Mouse (Mus musculus) liver, embryonic 13.5 days (tissue): Measurements from ENCODE around the gene Cd101. TPM values are rescaled to one million over a fixed set of nuclear protein-coding genes. Genes with fewer than 3 reads are reported as not detected.

Experiments
- ATAC-seq: fragments of 200-750 bp; cut with Nextera tagmentation; 2 replicates; pipeline ENCODE4 v1.8.0; 2017; ENCODE audit warnings: low read depth, mild to moderate bottlenecking, moderate number of reproducible peaks, moderate library complexity
- DNase-seq: peaks from one replicate; pipeline ENCODE4 v3.0.0; 2022
- H3K27ac ChIP-seq: fragments of 300-500 bp; sonication (generic); 2 replicates; pipeline ENCODE4 v1.5.1; 2015; ENCODE audit warnings: moderate library complexity, mild to moderate bottlenecking, inconsistent platforms
- H3K27me3 ChIP-seq: fragments of 300-500 bp; sonication (generic); 2 replicates; pipeline ENCODE4 v1.6.1; 2015; ENCODE audit warnings: mild to moderate bottlenecking, inconsistent platforms
- H3K36me3 ChIP-seq: fragments of 300-500 bp; sonication (generic); 2 replicates; pipeline ENCODE4 v1.6.1; 2015; ENCODE audit warnings: mild to moderate bottlenecking, inconsistent platforms
- H3K4me1 ChIP-seq: fragments of 300-500 bp; sonication (generic); replicated peaks from 2 replicates; pipeline ENCODE4 v1.6.1; 2015; ENCODE audit warnings: inconsistent platforms
- H3K4me2 ChIP-seq: fragments of 300-500 bp; sonication (generic); 2 replicates; pipeline ENCODE4 v1.6.1; 2015; ENCODE audit warnings: inconsistent platforms, mild to moderate bottlenecking, moderate library complexity
- H3K4me3 ChIP-seq: fragments of 300-500 bp; sonication (generic); replicated peaks from 2 replicates; pipeline ENCODE4 v1.5.1; 2015; ENCODE audit warnings: mild to moderate bottlenecking, inconsistent platforms
- H3K9ac ChIP-seq: fragments of 300-500 bp; sonication (generic); 2 replicates; pipeline ENCODE4 v1.6.1; 2015; ENCODE audit warnings: mild to moderate bottlenecking, inconsistent platforms
- H3K9me3 ChIP-seq: fragments of 300-500 bp; sonication (generic); replicated peaks from 2 replicates; pipeline ENCODE4 v1.6.1; 2016; ENCODE audit warnings: inconsistent platforms
- WGBS: fragments of 180-500 bp; shearing (Covaris S2); methylation state at CpG from one replicate; pipeline ENCODE4 v1.1.7; 2015; ENCODE audit not compliant: insufficient replicate concordance; 5-methylcytosine and 5-hydroxymethylcytosine counted together
- polyA plus RNA-seq: library from polyadenylated mRNA; unstranded; fragments of >200 nt; fragmentation: Nextera tagmentation; extraction: Ambion mirVana; gene quantifications from 2 replicates; pipeline ENCODE4 v1.2.1, GENCODE M21; 2015

Gene Cd101
- polyA plus RNA-seq, 1 experiment from 2014 or later = 0.03 TPM

DNA sequence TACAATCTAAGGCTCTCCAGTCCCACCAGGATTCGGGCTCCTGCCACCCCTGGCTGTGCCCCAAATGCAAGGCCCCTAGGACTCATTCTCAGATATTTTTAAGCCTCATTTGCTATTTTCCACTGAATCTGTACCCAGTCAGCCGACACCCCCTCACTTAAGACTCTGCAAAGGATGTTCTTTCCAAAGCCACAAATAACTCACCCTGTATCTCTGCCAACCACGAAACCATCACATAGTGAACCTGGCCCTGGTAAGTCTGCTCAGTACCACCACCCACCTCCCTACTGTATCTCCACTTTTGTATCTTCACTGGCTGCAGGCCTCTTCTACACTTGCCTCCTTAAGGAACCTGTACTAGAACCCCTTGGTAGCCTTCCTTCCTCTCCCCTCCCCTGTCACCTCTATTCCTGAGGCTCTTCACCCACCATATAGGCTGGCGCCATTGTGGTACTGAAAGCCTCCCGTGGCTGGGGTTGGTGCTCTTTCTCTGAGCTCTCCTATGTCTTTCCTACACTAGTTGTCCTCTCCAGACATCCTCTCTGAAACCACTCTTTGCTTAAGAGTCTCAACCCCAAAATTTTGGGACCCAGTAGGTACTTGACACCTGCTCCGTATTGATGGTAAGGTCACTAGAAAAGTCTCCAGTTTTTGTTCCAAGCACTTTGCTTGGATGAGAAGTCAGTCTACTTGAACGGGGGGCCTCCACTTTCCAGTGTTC is 32.7 kb upstream of the Cd101 start:
- ATAC-seq (no peak), DNase-seq (no peak)
- Histone ChIP-seq H3K4me1 (peaks cover 4% of the 10 kb centered on the region), H3K4me2 (no peak overlapping the region), H3K4me3 (no peak overlapping the region), H3K27me3 (no peaks in the 10 kb centered on the region), H3K9me3 (no peaks in the 10 kb centered on the region), H3K36me3 (no peaks in the 10 kb centered on the region), H3K9ac (no peak overlapping the region), H3K27ac (no peak overlapping the region)
- WGBS = 64% methylated on average over 7 of the region's 7 CpGs

DNA sequence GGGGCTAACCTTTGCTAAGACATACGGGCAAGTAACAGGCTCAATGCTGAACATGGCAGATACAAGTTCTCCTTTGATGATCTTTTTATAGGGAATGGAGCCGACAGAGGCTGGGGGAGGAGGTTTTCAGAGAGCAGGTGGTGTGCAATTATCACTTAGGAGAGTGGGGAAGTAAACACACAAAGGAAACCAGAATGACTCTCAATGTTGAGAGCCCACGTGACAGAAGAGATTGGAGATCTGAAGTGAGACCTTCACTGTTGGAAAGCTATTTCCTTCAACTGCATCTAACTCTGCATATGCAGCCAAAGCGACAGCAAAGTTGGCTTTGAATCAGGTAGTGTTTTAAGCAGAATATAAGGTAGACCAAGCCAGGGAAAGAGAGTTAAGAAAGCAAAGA is 29.9 kb upstream of the Cd101 start:
- DNase-seq (no peak), ATAC-seq (no peak)
- Histone ChIP-seq H3K27me3 (no peaks in the 10 kb centered on the region), H3K9ac (no peak overlapping the region), H3K4me2 (no peak overlapping the region), H3K4me1 (peaks cover 4% of the 10 kb centered on the region), H3K4me3 (no peak overlapping the region), H3K36me3 (no peaks in the 10 kb centered on the region), H3K9me3 (no peaks in the 10 kb centered on the region), H3K27ac (no peak overlapping the region)
- 39% methylated on average over 4 of the region's 4 CpGs for WGBS

DNA sequence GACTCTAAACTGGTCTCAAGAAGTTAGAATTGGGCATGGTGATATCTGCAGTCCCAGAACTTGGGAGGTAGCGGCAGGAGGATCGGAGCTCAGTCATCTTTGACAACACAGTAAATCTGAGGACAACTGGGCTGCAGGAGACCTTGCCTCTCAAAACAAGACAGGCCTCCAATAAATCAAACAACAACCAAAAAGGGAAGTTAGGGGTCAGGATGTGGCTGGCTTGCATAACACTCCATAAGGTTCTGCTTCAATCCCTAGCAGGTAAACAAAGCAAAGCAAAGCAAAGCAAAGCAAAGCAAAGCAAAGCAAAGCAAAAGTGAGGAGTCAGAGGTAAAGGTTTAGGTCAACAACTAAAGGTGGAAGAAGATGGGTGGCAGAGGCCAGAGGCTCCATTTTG is 28.8 kb upstream of the Cd101 start:
- ATAC-seq (no peak), DNase-seq (no peak)
- H3K27ac ChIP-seq = no peak overlapping the region
- 31% methylated on average over 2 of the region's 2 CpGs for WGBS
- no peak overlapping the region for H3K9ac ChIP-seq
- no peak overlapping the region for H3K4me2 ChIP-seq
- H3K27me3 ChIP-seq = no peaks in the 10 kb centered on the region
- H3K36me3 ChIP-seq = no peaks in the 10 kb centered on the region
- H3K4me3 ChIP-seq = no peak overlapping the region
- peaks cover 4% of the 10 kb centered on the region for H3K4me1 ChIP-seq
- H3K9me3 ChIP-seq = no peaks in the 10 kb centered on the region

DNA sequence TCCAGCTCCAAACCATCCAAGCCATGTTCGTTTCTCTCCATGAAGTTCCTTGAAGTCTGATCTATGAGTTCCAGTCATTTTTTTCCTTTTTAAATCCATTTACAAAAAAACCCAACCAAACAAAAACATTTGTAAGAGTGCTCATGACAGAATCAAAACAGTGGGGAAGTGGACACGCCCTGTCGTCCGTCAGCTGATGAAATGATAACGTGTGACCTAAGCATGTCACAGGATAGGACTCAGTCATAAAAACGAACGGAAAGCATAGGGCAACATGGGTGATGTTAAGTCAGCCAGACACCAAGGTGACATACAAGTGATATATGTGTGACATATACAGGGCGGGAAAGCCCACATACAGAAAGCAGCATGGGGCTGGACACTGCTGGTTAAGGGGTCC is 25.9 kb upstream of the Cd101 start:
- Histone ChIP-seq H3K9me3 (no peaks in the 10 kb centered on the region), H3K9ac (no peak overlapping the region), H3K4me1 (peaks cover 4% of the 10 kb centered on the region), H3K4me2 (no peak overlapping the region), H3K27ac (no peak overlapping the region), H3K4me3 (no peak overlapping the region), H3K27me3 (no peaks in the 10 kb centered on the region), H3K36me3 (no peaks in the 10 kb centered on the region)
- DNase-seq (no peak), ATAC-seq (no peak)
- 52% methylated on average over 8 of the region's 8 CpGs for WGBS

DNA sequence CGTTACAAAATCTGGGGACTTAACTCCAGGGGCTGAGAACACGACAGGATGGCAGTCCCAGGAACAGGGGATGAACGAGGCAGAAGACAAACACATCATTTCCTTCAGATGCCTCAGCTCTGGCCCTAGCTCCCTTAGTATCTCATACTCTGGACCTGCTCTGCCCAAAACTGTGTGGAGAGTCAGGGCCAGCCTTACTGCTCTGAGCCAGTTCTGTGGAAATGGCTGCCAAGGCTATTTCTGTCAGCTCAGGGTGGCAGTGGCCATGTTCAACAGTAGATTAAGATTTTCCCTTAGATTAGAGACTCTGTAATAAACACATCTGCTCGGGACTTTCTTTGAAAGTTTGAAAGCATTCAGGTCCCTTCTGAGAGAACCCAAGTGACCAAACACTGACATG is 22.2 kb upstream of the Cd101 start:
- WGBS = 55% methylated on average over 4 of the region's 4 CpGs
- ATAC-seq = no peak
- Histone ChIP-seq H3K4me2 (no peak overlapping the region), H3K4me1 (no peaks in the 10 kb centered on the region), H3K36me3 (no peaks in the 10 kb centered on the region), H3K4me3 (no peak overlapping the region), H3K9me3 (no peaks in the 10 kb centered on the region), H3K9ac (no peak overlapping the region), H3K27ac (no peak overlapping the region), H3K27me3 (no peaks in the 10 kb centered on the region)
- no peak for DNase-seq

DNA sequence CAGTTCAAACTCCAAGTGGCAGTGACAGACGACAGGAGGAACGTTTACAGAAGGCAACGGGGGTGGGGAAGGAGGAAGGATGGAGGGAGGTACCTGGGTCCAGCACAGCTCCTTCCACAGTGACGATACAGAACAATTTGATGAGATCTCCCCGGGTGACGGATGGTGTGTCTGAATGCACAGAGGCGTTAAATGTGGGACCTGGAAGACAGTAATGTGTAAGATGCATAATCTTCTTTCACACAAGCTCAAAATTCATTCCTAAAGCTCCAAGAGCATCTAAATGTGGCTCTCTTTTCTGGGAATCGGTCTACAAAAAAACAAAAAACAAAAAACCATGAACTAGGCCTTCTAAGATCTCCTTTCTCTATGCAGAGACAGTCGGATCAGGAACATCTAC is 20.6 kb upstream of the Cd101 start:
- DNase-seq (no peak), ATAC-seq (no peak)
- no peaks in the 10 kb centered on the region for H3K36me3 ChIP-seq
- 60% methylated on average over 9 of the region's 9 CpGs for WGBS
- H3K9me3 ChIP-seq = no peaks in the 10 kb centered on the region
- H3K9ac ChIP-seq = no peak overlapping the region
- no peak overlapping the region for H3K4me3 ChIP-seq
- no peak overlapping the region for H3K4me2 ChIP-seq
- no peak overlapping the region for H3K27ac ChIP-seq
- H3K27me3 ChIP-seq = no peaks in the 10 kb centered on the region
- no peaks in the 10 kb centered on the region for H3K4me1 ChIP-seq

DNA sequence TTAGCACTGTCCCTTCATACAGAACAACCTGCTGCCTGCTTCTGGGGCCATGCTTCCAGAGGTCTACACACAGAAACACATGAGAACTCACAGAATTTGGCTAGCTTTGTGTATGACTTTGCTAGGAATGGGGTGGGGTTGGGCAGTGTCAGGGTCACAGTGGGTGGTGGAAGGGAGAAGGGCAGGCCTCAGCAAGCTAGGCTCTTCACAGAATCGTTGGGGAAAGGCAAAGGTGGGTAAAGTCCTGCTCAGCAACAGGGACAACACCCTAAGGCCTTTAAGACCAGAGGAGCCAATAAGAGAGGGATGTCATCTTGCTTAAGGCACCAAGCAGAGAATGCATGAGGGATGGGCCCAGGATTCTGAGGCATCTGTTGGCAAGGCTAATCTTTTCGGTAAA is 19.4 kb upstream of the Cd101 start:
- no peak overlapping the region for H3K27ac ChIP-seq
- H3K4me3 ChIP-seq = no peak overlapping the region
- no peaks in the 10 kb centered on the region for H3K9me3 ChIP-seq
- no peaks in the 10 kb centered on the region for H3K4me1 ChIP-seq
- no peaks in the 10 kb centered on the region for H3K27me3 ChIP-seq
- no peak overlapping the region for H3K4me2 ChIP-seq
- no peak for DNase-seq
- 56% methylated on average over 2 of the region's 2 CpGs for WGBS
- no peaks in the 10 kb centered on the region for H3K36me3 ChIP-seq
- ATAC-seq = no peak
- H3K9ac ChIP-seq = no peak overlapping the region

DNA sequence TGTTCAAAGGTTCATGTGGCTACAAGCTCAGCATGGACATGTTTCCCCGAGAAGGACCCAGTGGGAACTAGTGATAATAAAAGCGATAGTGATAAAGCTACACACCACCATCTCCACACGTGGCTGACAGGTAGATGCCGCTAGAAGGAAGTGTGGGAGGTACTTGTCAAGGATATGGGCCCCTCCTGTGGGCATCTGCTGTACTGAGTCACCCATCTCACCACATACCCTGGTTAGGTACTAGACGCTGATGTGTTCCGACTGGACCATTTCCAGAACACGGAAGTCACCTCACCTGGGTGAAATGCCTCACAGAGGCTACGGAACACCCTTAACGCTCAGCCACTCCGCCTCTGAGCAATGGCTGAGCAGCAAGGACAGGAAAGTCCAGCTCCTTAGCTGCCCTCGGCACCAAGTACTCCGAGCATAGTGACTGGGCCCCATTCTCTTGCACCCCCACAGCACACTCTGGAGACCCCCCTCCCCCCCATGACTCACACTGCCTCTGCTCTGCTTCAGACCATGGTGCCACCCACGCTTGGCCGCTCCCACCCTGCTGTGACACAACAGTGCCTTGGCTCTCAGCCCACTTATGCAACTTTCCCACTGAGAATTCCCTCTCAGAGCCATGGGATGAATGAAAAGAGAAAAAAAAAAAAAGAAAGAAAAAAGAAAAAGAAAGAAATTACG is 18.4 kb upstream of the Cd101 start:
- no peaks in the 10 kb centered on the region for H3K9me3 ChIP-seq
- H3K4me1 ChIP-seq = no peaks in the 10 kb centered on the region
- no peak overlapping the region for H3K27ac ChIP-seq
- H3K9ac ChIP-seq = no peak overlapping the region
- ATAC-seq (no peak), DNase-seq (no peak)
- 69% methylated on average over 15 of the region's 15 CpGs for WGBS
- no peak overlapping the region for H3K4me2 ChIP-seq
- H3K4me3 ChIP-seq = no peak overlapping the region
- no peaks in the 10 kb centered on the region for H3K36me3 ChIP-seq
- H3K27me3 ChIP-seq = no peaks in the 10 kb centered on the region

DNA sequence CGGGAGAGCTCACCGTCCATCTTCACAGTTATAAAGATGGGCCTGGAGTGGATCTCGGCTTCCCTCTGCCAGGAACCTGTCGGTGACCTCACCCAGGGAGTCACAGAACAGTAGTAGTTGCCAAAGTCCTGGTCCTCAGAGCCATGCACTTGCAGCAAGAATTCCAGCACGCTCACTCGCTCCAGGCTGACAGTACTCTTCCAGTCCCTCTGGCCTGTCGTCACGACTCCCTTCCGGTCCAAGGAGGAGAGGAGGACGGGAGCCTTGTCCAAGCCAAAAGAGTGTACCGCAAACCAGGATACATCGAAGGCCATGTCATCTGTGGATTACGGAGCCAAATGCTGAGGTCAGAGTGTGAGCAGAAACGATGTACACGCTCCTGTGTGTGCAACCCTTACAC is 16.1 kb upstream of the Cd101 start:
- WGBS = 81% methylated on average over 15 of the region's 15 CpGs

DNA sequence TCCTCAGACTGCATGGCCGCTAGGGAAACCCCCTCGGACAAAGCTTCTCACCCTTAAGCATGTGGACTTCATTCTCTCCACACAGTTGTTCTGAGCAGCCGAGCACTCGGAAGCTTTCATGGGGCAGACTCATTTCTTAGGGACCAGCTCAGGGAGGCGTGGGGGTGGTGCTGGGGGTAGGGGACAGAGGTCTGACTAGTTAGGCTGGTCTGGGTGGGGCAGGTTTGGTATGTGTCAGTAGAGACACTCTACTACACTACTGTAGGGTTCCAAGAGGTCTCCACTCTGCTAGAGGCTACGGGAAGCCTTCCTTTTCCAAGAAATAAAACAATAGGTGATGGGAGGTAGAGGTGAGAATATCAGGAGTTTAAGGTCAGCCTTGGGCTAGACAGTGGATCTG is 15.3 kb upstream of the Cd101 start:
- Histone ChIP-seq H3K36me3 (no peaks in the 10 kb centered on the region), H3K9ac (no peak overlapping the region)

More for the DNA sequence above, 16.1 kb upstream of the Cd101 start:
- Histone ChIP-seq H3K9ac (no peak overlapping the region), H3K36me3 (no peaks in the 10 kb centered on the region), H3K4me2 (no peak overlapping the region), H3K27ac (no peak overlapping the region), H3K4me3 (no peak overlapping the region), H3K4me1 (no peaks in the 10 kb centered on the region), H3K27me3 (no peaks in the 10 kb centered on the region), H3K9me3 (no peaks in the 10 kb centered on the region)
- no peak for ATAC-seq
- DNase-seq = no peak

DNA sequence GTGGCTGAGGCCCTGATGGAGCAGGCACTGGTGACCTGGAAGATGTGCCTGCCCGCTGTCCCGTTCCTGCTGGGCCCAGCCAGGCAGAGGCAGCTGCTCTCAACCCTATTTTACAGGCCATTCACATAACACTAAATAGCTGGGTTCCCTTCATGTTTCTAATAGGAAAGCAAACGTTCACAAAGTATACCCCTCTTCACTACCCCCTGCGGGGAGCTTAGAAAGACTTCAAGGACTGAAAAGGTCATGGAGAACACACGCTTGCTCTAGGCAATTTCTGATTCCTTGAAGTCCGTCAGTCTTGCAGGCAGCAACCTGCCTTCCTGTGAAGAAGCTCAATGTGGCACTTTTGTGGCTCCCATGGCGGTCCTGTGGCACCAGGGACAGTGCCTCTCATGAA is 12.6 kb upstream of the Cd101 start:
- H3K36me3 ChIP-seq = no peaks in the 10 kb centered on the region
- H3K4me1 ChIP-seq = no peaks in the 10 kb centered on the region
- no peaks in the 10 kb centered on the region for H3K9me3 ChIP-seq
- no peaks in the 10 kb centered on the region for H3K27me3 ChIP-seq
- H3K4me2 ChIP-seq = no peak overlapping the region
- no peak overlapping the region for H3K27ac ChIP-seq
- WGBS = 69% methylated on average over 7 of the region's 7 CpGs
- H3K9ac ChIP-seq = no peak overlapping the region
- DNase-seq (no peak), ATAC-seq (no peak)
- no peak overlapping the region for H3K4me3 ChIP-seq

More for the DNA sequence above, 15.3 kb upstream of the Cd101 start:
- WGBS = 74% methylated on average over 6 of the region's 6 CpGs
- Histone ChIP-seq H3K9me3 (no peaks in the 10 kb centered on the region), H3K4me3 (no peak overlapping the region), H3K27ac (no peak overlapping the region), H3K4me2 (no peak overlapping the region), H3K4me1 (no peaks in the 10 kb centered on the region), H3K27me3 (no peaks in the 10 kb centered on the region)
- DNase-seq (no peak), ATAC-seq (no peak)

DNA sequence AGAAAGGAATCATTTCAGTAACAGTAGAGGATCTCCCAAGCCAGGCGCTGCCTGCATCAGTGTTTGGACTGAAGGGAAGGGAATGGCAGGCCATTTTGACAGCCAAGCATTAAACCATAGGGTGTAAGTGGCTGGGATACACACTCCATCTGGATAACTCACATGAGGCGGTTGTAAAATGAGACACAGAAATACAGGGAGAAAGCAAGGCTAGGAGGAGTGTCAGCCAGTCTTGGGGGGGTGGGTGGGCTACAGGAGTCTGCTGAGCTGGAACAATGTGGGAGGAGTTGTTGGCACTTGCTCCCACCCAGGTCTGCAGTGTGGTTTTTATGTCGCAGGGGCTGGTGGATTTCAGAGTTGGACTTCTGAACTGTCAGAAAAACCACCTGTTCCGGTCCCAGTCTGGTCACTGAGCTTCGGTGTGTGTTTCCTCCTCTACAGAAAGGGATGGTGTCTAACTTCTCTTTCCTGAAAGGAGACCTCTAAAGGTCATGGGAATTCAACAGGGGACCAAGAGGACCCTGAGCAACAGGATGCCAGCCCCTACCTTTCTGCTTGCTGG is 8.7 kb upstream of the Cd101 start:
- Histone ChIP-seq H3K9me3 (no peaks in the 10 kb centered on the region), H3K4me2 (no peak overlapping the region), H3K36me3 (no peaks in the 10 kb centered on the region), H3K4me1 (no peaks in the 10 kb centered on the region), H3K27me3 (no peaks in the 10 kb centered on the region), H3K27ac (no peak overlapping the region), H3K9ac (no peak overlapping the region), H3K4me3 (no peak overlapping the region)
- ATAC-seq (no peak), DNase-seq (no peak)
- WGBS = 51% methylated on average over 5 of the region's 5 CpGs
